Mouse (Mus musculus): Measurements from ENCODE around the gene Fat4. TPM values are rescaled to one million over a fixed set of nuclear protein-coding genes. Genes with fewer than 3 reads are reported as not detected.

The Fat4 gene
- total RNA-seq, 2 experiments from 2014 or later = 6.3 to 7.4 TPM

DNA sequence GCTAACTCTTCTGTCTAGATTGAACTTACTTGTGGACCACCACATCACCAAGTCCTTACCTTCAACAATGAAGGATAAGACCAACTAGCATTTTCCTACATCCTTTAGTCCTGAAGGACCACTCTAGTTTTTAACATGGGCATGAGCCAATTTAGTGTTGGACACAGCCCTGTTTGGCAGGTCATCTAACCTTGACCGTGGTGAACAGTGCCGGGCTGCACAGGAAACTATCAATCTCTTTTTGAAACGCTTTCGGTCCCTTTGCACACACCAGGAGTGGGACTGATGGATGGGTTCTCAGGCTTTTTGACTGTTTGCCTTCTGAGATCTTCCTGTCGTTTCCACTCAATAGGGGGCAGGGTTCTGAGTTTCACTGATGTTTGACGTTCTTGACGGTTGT, 61.0 kb downstream of the Fat4 start:
- intact Hi-C loops (cut with DNase I) = no loop called here
- no peak for DNase-seq (ENCODE audit: low spot score)

DNA sequence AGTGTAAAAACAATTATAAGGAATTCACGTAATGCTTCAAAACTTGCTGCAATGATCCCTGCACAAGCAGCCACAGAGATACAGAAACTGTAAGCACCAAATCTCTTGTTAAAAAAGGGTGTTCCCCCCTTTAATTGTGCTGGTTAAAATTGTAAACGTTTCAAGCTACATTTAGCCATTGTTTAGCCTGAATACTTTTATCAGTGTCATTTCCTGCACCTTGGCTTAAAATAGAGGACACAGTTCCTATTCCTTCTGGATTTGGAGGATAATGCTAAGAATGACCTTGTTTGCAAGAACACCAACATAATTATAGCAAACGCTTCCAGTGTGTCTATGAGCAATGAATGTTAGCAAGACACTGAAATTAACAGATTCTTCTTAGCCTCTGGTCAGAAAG, 65.9 kb downstream of the Fat4 start:
- DNase-seq (ENCODE audit: low spot score) = no peak
- intact Hi-C loops (cut with DNase I) = no loop called here

DNA sequence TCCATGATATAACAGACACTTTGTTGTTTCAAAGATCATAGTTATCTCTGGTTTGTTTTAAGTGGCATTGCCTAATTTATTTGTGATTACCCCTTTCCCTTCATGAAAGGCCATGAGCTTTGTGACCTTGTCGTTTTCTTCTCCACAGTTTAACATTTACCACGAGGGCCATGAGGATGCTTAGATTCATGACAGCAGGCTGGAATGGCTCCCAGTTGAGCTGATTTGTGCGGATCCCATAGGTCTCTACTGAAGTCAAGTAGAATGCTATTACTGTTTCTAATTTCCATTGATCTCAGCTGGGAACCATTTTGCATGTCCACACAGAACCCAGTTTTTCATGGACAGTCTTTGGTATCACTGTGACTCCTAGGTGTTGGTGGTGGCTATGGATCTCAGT, 67.5 kb downstream of the Fat4 start:
- intact Hi-C loops (cut with DNase I) = no loop called here
- DNase-seq (ENCODE audit: low spot score) = no peak

DNA sequence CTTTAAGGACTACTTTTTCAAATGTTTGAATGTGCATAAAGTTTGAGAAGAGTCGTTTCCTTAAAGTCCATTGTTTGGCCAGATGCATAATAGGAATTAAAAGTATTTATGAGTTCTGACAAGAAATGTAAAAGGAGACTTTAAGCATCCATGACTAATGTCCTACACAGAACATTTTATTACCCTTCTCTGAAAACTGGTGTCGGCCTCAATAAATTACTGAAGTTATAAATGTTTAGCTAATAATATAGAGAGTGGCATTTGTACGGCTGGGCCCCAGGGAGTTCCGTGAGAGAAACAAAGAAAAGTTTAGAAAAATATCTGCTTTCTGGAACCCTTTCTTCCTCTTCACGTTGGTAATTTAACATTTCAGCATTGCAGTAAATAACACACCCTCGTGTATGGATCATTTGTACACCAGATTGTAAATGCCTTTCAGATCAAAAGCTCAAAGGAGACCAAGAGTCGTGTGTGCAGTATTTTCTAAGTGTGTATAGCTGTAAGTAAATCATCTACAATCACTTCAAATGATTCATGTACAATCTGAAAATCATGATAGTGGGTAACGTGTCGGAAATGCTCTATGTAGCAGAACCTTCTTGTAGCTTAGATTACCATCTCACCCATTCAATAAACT, 69.4 kb downstream of the Fat4 start:
- intact Hi-C loops (cut with DNase I) = no loop called here
- DNase-seq (ENCODE audit: low spot score) = no peak

DNA sequence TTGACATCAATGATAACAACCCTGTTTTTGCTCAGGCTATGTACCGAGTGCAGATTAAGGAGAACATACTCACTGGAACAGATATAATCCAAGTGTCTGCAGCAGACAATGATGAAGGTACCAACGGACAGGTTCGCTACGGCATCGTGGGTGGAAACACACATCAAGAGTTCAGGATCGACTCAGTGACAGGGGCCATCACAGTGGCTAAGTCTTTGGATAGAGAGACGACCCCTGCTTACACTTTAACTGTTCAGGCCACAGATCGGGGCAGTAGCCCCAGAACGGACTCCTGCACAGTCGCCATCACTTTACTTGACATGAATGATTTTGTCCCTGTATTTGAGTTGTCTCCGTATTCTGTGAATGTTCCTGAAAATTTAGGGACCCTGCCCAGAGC, 70.4 kb downstream of the Fat4 start:
- intact Hi-C loops (cut with DNase I) = no loop called here
- no peak for DNase-seq (ENCODE audit: low spot score)

DNA sequence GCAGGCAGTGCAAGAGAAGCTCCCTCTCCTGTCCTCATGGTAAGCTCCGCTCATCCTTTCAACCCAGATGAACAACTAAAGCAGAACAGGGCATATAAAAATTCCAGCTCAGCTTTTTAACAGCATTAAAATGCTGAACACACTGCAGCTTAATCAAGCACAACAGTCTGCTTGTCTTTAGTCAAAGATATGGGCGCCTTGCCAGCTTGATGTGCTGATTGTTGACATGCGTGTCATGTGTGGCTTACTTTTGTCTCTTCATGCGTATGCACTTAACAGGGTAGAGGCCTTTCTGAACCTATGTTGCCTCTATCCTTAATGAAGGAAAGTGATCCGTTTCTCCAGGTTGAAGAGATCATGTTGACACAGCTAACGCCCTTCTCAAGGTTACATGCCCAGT, 75.6 kb downstream of the Fat4 start:
- intact Hi-C loops (cut with DNase I) = no loop called here
- DNase-seq (ENCODE audit: low spot score) = no peak

DNA sequence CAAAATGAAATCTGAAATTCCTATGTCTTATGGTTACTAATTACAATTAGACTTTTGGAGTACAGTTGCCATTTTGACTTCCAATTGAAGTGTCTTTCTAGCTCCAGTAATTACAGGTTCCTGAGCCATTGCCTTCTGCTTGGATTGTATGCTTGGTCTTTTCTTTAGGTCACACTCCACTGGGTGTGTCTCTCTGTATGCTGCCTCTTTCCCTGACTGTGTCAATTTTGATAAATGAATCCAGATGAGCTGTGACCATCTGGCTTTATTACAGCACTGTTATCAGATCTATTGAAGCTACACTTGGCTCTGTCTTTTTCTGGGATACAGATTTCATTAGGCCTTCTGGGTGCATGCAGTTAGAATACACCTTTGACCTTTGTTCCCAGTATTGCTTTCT, 80.7 kb downstream of the Fat4 start:
- DNase-seq (ENCODE audit: low spot score) = no peak
- intact Hi-C loops (cut with DNase I) = no loop called here

DNA sequence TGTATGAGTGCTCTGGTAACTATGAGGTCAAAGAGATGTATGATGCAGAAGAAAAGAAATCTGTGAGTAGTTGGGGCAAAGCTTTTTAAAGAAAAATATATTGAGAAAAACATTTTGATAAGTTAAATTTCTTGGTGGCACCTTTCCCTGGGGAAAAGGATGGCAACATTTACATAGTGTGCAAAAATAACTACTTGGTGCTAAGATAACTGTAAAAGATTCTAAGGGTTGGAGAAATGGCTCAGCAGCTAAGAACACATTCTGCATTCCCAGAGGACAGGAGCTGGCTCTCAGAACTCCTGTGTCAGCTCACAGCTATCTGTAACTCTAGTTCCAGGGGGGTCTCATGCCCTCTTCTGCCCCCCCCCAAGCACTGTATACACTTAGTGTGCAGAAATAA, 99.6 kb downstream of the Fat4 start:
- intact Hi-C loops (cut with DNase I) = no loop called here

DNA sequence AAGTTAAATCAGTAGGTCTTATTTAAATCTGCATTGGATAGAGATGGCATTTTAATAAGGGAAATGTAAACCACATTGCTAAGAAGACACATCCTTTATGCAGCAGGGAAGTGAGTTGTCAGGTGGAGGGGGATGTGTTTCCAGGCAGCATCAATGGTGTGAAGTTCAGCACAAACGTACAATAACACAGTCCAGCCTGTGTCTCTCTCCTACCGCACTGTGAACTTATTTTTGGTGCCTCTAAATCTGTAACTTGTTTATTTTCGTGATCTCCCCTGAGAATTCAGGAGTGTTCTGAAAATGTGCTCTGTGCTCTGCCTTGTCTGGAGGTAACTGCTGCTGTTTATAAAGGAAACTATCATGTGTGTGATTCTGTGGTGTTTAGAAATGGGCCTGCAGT, 102.4 kb downstream of the Fat4 start:
- intact Hi-C loops (cut with DNase I) = no loop called here
- DNase-seq (ENCODE audit: low spot score) = no peak

More for the DNA sequence above, 99.6 kb downstream of the Fat4 start:
- DNase-seq (ENCODE audit: low spot score) = no peak

DNA sequence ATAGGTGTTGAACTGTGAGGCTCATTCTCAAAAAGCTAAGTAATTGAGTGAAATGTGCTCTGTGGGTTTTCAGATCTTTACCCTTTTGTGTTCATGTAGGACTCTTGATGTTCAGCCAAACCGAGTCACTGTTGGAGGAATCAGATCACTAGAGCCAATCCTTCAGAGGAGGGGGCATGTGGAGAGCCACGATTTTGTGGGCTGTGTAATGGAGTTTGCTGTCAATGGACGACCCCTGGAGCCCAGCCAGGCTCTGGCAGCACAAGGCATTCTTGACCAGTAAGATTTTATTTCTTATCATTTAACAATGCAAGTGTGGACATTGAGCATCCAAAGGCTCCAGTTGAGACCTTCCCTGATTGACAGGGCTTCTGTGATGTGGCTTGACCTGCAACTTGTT, 113.3 kb downstream of the Fat4 start:
- no peak for DNase-seq (ENCODE audit: low spot score)
- intact Hi-C loops (cut with DNase I) = no loop called here

DNA sequence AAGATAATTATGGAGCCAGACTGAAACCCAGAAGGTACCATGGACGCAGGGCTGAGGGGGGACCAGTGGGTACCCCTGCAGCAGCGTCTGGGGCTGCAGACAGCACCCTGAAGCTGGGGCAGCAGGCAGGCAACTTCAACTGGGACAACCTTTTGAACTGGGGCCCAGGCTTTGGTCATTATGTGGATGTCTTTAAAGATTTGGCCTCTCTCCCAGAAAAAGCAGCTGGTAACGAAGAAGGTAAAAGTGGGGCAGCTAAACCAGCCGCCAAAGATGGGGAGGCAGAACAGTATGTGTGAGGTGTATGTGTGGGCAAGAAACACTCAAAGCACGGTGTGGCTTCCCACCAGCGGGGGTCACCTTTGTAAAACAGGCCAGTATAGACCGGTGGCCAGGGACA, 123.8 kb downstream of the Fat4 start:
- intact Hi-C loops (cut with DNase I) = no loop called here
- DNase-seq (ENCODE audit: low spot score) = no peak

DNA sequence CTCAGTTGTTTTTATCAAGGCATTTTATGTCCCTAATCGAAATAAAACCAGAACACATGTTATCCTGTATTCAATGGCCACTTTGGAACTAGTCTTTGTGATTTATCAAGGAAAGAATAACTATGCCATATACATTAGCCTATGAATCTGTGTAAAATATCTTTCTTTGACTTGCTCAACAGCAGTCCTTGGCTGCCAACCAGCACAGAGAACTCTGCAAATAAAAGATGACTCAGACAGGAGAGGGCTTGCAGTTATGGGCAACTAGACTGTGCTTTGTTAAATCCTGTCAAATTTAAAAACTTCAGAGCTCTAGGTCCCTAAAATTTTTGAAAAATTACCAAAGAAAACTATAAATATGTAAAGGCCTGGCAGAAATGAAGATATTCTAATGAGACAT, 130.9 kb downstream of the Fat4 start:
- DNase-seq (ENCODE audit: low spot score) = no peak
- intact Hi-C loops (cut with DNase I) = no loop called here

DNA sequence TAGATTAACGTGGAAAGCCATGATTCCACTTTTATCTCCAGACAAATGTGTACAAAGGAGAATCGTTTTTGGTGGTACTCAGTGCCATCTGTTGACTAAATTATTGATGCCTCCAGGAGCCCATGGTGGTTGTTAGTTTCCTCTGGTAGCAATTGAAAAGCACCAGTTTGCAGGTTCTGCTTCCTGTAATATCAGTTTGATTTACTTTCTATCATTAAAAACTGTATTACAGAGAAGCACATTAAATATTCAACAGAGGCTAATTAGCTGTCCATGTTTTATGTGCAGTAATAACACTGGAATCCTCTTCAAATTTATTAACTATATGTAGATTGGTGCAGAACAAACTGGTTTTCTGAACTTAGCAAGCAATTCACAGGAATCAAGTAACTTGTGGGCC, 149.4 kb downstream of the Fat4 start:
- intact Hi-C loops (cut with DNase I) = no loop called here
- DNase-seq (ENCODE audit: low spot score) = no peak

DNA sequence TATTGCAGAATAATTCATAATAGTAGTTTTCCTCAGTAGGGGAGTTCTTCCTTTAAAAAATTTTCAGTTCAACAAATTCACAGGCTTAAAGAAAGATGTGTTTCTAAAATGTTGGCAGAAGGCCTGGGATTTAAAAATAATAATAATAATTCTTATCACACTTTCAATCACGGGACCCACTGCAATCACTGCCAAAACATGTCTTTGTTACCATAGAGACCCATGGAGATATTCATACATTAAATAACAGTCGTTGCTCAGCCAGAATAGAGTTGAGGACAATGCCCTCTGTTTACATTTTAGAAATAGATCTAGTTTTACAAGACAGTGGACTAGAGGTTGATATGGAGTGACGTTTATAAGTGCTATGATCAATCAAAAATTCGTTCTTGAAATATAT, 159.7 kb downstream of the Fat4 start:
- no peak for DNase-seq (ENCODE audit: low spot score)

DNA sequence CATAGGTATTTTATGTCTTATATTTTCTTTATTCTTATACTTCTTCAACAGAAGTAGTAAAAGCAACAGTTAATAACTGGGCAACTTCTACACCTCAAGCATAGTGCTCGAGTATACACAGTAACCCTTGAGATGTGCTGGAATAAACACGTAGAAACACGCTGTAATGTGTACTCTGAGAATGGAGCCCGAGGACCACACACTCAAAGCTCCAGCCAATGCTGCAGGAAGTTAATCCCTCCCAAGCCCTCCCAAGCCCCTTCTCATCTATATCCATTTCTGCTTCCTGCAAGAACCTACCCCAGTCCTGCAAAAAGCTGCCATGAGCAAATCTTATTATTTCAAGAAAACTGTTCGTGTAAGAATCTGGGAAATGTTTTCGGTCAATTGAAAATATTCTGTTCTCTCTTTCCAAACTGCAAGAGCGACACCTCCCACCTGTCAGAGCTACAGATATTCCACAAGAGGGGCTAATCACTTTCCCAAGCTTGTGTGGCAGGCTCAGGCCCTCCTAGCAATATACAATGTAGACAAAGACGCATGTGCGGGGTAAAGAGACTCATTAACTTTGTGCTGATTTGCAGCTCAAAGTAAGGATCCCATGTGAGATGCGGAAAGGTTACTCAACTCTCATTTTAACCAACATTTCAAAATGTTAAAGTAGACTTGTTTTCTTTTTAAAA, 161.0 kb downstream of the Fat4 start:
- DNase-seq (ENCODE audit: low spot score) = no peak
- intact Hi-C loops (cut with DNase I) = no loop called here

More for the DNA sequence above, 159.7 kb downstream of the Fat4 start:
- intact Hi-C loops (cut with DNase I) = no loop called here

DNA sequence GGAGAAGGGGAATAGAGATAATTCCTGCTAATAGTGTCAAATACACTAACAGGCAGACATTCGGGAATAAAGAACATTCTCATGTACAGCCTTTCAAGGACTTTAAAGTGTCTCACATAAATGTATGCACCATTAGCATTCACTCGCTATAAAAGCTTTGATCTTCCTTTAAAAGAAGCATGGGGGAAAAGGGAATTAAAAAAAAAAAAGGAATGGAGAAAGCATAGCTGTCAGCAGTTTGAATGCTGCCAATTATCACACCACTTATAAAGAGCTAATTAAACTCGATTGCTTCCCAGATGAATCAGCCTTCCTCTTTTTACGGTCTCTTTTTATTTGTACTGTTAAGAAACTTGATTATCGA, 161.5 kb downstream of the Fat4 start:
- intact Hi-C loops (cut with DNase I) = no loop called here
- no peak for DNase-seq (ENCODE audit: low spot score)

DNA sequence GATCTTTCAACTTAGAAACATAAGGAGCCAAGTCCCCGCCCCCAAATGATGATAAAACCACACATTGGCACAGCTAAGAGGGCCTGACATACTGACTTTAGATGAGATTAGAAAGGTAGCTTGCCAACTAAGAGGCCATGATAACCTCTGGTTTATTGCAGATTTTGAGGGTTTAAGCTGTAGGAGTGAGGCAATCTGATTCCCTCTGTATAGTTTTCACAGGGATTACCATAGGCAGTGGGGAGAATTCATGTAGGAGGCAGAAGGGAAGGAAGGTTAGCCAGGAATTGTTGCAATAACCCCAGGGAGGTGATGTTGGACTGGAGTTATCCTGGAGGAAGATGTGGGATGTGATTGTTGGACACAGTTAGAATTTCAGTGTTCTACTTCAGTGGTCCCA, 163.4 kb downstream of the Fat4 start:
- intact Hi-C loops (cut with DNase I) = no loop called here
- no peak for DNase-seq (ENCODE audit: low spot score)

DNA sequence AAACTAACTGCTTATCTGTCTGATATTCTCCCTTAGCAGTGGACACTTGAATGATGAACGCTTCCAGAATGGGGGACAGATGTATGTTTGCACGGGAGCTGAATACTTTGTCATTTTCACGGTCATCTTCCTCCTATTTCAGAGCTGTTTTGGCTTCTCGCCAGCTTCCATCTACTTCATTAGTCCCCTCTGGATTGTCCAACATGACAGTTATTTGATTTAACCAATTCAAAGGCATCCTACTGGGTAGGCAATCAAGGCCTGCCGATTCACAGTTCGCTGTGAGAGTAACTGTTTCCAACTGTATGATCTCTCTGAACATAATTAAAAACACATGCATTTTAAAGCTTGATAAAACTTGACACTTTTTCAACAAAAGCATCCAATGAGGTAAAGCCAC, 166.3 kb downstream of the Fat4 start:
- intact Hi-C loops (cut with DNase I) = no loop called here
- no peak for DNase-seq (ENCODE audit: low spot score)

Data from heart, postnatal 25 days (tissue).